Mouse (Mus musculus) left cerebral cortex, adult 2 months (tissue): ENCODE results near the gene Rufy3. TPM values are rescaled to one million over a fixed set of nuclear protein-coding genes. Genes with fewer than 3 reads are reported as not detected.

Experiments used
- DNase-seq, 2 experiments: peaks; one replicate each; pipeline ENCODE4 v3.0.0; 2021 to 2022; ENCODE audit warnings: low spot score in 2 of 2, mixed read lengths in 1 of 2; ENCODE audit errors: extremely low spot score in 1 of 2
- H3K27ac ChIP-seq: fragments of 200-600 bp; 2 replicates; pipeline ENCODE4 v1.8.1; 2022
- H3K4me3 ChIP-seq: fragments of 200-600 bp; 2 replicates; pipeline ENCODE4 v1.8.1; 2022
- CTCF ChIP-seq: fragments of 200-600 bp; IDR thresholded peaks from 2 replicates; pipeline ENCODE4 v1.8.1; 2022; ENCODE audit warnings: antibody characterized with exemption, mild to moderate bottlenecking, moderate library complexity
- intact Hi-C: fragments of 180-260 bp; cut with DNase I; formaldehyde crosslinking; loops from one replicate; pipeline ENCODE4 v1.15.1; 2025
- total RNA-seq, 2 experiments: library from RNA; stranded (reverse); gene quantifications; 2 replicates each; pipeline ENCODE4 v1.2.3; 2021

Gene Rufy3
- total RNA-seq, 2 experiments from 2014 or later, result 175 to 181 TPM

DNA sequence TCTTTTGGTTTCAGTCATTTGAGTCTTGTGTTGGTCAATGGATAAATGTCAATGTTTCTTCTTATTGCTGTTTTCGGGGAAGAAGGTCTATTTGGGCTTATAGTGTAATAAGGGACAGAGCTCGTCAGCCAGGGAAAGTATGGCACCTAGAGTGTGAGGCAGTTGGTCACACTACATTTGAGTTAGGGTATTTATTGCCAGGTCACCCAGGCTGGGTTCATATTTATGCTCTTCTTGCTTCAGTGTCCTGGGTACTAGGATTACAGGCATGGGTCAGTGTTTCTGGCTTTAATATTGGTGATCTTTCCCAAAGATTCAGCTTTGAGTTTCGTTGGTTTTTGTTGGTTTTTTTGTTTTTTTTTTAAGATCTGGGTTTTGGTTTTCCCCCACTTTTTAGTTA lies 37.9 kb downstream of the Rufy3 start:
- intact Hi-C loops, result no loop called here
- DNase-seq, result no peak
- TF ChIP-seq CTCF, result no peak
- Histone ChIP-seq H3K4me3 (no peak overlapping the region), H3K27ac (no peak overlapping the region)

DNA sequence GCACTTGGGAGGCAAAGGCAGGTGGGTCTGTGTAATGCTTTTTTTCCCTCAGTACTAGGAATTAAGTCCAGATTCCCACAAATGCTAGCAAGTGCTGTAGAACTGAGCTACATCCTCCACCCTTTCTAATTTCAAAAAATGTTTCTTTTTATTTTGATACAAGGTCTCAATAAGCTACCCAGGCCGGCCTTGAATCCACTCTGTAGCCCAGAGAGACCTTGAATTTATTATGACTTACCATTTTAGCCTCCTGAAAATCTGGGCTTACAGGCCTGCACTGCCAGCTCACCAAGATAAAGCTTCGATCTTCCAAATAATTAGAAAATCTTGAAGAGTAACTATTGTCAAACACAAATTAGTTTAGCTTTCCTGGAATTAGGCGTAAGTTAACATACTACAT lies 39.2 kb downstream of the Rufy3 start:
- no peak overlapping the region for H3K4me3 ChIP-seq
- H3K27ac ChIP-seq, result no peak overlapping the region
- no peak for TF ChIP-seq CTCF
- DNase-seq, result no peak
- intact Hi-C loops, result no loop called here

DNA sequence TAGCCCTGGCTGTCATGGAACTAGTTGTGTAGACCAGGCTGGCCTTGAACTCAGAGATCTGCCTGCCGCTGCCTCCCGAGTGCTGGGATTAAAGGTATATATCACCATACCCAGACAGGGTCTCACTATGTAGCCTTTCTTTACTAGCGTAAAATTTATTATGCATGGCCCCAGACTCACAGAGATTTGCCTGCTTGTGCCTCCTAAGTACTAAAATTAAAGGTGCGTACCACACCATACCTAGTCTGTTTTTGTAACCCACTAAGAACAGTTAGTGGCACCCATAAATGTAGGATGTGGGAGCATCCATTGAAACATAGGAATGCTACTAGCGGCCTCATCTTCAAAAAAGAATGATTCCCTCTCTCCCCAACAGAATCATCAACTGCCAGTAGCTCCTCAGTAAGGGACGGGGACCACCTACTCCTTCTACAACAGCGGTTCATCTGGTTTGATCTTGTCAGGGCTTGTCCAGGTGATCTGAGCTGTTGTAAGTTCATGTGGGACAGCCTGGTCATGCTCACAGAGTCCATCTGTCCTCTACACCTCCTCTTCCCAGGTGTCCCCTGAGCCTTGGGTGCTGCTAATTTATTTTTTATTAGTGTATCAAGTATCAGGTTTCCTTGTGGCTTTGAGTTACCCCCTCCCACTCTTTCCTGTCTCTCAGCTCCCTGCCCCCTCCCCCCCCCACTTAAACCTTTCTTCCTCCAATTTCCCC lies 40.0 kb downstream of the Rufy3 start:
- no peak overlapping the region for H3K4me3 ChIP-seq
- DNase-seq, result no peak
- TF ChIP-seq CTCF, result no peak
- H3K27ac ChIP-seq, result no peak overlapping the region
- intact Hi-C loops, result no loop called here

DNA sequence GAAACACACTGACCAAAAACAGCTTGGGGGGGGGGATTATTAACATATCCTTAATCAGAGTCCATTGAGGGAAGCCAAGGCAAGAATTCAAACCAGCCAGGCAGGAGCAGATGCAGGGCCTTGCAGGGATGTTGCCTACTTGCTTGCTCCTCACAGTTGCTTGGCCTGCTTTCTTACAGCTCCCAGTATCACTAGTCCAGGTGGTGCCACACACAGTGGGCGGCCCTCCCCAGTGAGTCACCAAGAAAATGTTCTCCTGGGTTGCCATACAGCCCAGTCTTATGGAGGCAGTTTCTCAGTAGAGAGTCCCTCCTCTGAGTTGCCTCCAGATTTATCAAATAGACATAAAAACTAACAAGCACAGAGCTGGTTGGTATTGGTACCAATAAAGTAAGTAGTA lies 49.3 kb downstream of the Rufy3 start:
- TF ChIP-seq CTCF, result no peak
- Histone ChIP-seq H3K27ac (no peak overlapping the region; the same call in 1 of the 2 replicates), H3K4me3 (no peak overlapping the region)
- DNase-seq, result peak in 1 of 2 experiments; percentile 56
- intact Hi-C loops, result no loop called here

DNA sequence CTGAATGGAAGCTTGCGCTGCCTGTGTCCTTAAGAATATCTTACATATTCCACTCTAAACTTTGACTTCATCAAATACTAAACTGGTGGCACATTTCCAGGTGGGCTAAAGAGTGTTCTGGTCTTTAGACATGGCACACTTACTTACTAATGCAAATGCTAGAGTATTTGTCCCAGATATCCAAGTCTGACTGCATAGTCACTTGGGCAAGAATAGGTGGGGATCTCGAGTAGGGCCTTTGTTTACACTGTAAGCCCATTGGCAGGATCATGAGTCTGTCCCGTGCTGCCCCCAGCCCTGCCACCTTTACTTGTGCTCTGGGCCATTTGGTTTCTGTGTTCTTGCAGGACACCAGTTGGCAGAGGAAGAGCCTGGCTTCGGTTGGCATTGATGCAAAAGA lies 52.1 kb downstream of the Rufy3 start:
- Histone ChIP-seq H3K4me3 (no peak overlapping the region), H3K27ac (no peak overlapping the region)
- TF ChIP-seq CTCF, result no peak
- intact Hi-C loops, result no loop called here
- DNase-seq, result no peak

DNA sequence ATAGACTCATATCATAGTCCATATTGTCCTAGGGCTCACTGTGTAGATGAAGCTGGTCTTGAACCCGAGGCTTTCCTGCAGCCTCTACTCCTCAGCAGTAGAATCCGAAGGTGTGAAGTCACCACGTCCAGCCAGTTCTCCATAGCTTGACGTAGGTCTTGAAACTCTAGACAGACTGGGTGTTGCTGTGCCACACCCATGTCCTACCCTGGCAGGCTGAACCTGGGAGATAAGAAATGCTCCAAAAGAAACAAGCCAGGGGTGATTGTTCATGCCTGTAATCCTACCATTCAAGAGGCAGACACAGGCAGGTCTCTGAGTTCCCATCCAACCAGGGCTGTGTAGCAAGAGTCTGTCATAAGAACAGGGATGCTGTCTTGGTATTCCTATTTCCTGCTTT lies 62.7 kb downstream of the Rufy3 start:
- intact Hi-C loops, result loop anchor here (5.0 kb wide), 1 partner anchor 40 kb away; no protein-coding TSS in a partner anchor
- Histone ChIP-seq H3K27ac (no peak overlapping the region), H3K4me3 (no peak overlapping the region)
- TF ChIP-seq CTCF, result no peak
- no peak for DNase-seq

DNA sequence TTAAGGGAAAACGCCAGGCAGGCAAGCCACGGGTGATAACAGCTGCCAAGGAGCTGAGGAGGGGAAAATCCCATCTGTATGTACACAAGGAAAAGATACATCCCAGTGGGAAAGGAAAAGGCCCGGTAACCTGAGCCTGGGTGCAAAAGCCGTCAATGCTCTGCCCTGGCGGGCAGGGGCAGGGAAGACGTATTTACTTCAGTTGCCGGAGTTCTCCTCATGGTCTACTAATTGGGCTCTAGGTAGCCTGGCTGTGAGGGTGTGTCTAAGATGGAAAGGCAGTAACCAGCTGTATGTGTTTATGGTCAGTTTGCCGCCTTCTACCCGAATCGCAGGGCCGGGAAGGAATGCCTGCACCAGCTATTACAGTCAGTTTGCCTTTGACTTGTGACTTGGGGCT lies 64.3 kb downstream of the Rufy3 start:
- intact Hi-C loops, result loop anchor here (5.0 kb wide), 1 partner anchor 38 kb away; no protein-coding TSS in a partner anchor
- no peak for TF ChIP-seq CTCF
- DNase-seq, result no peak
- Histone ChIP-seq H3K4me3 (no peak overlapping the region), H3K27ac (no peak overlapping the region)

DNA sequence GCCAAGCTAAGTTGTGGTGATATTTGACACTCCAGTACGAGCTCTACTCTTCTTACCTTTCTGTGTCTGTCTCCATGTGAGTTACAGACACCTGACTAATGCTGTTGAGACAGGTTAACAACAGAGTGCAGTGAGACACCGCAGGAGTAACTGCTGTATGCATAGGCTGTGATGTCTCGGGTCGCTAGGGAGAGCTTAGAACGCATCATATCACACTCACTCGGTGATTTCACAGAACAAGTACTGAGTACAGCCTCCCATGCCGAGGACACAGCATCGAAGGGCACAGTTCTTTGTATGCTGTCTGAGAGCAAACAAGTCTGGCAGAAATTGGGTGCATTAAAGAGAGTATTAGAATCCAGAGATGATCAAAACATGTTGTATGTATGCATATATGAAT lies 65.1 kb downstream of the Rufy3 start:
- intact Hi-C loops, result loop anchor here (5.0 kb wide), 1 partner anchor 37 kb away; no protein-coding TSS in a partner anchor
- Histone ChIP-seq H3K27ac (no peak overlapping the region), H3K4me3 (no peak overlapping the region)
- DNase-seq, result no peak
- TF ChIP-seq CTCF, result no peak

DNA sequence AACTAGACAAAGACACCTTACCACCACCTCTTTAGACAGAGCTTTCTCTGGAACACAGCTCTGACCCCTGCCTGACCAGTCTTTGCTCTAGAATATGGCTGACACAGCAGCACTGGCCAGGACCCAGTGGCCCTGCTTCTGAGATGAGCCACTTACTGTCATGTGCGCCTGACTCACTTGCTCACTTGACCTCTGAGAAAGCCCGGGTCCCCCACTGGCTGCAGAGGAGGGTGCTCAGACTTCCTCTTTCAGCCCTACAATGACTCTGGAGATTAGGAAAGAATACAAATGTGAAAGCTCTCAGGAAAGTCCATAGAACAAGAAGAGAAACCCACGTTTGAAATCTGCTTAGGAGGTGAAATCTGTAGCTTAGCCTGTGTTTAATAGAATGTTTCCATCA lies 66.0 kb downstream of the Rufy3 start:
- intact Hi-C loops, result no loop called here
- Histone ChIP-seq H3K27ac (no peak overlapping the region), H3K4me3 (no peak overlapping the region)
- DNase-seq, result no peak
- no peak for TF ChIP-seq CTCF

DNA sequence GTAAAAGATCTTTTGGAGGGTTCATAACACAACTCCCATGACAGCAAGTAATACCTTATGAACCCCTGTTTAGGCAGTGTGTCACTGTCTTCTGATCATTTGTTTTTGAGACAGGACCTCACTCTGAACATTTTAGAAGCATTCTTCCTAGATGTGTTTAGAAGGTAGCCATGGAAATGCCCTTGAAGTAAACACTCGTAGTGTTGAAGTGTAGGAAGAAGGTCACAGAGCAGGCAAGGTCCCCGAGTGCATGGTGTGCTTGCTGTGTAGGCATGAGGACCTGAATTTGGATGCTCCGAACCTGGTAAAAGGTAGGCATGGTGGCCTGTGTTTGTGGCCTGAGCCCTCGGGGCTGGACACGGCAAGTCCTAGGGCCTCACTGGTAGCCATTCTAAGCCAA lies 66.7 kb downstream of the Rufy3 start:
- Histone ChIP-seq H3K27ac (no peak overlapping the region), H3K4me3 (no peak overlapping the region)
- intact Hi-C loops, result no loop called here
- TF ChIP-seq CTCF, result no peak
- no peak for DNase-seq

DNA sequence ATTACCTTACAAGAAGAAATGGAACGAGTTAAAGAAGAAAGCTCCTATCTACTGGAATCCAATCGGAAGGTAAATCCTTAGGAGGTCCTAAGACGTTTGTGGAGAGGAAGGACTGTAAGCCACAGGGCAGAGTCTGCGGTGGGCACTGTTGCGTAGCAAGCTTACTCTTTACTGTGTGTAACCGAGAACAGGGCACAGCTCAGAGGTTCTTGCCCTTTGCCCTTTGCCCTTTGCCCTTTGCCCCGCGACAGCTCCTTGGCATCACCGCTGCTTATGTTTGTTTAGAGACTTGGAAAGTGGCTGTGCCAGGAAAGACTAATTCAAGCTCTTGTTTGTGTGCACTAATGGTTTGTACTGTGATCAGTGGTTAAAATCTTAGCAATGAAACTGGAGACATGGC lies 67.6 kb downstream of the Rufy3 start:
- no peak for TF ChIP-seq CTCF
- no peak overlapping the region for H3K4me3 ChIP-seq
- no peak for DNase-seq
- H3K27ac ChIP-seq, result no peak overlapping the region
- intact Hi-C loops, result no loop called here

DNA sequence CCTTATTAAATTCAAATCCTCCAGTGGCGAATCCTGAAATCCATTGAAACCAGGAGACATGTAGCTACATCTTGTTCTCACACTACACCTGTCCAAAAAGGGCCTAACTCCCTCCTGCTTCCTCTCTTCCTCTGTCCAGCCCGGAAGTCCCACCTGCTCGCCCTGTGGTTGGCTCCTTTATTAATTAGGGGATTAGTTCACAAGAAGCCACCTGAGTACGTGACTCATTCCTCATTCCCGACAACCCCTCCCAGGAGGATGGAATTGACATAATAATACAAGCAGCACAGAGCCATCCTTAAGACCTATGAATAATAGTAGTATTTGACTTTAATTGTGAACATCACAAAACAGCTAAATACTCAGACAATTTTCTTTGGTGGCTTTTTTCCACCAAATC lies 69.2 kb downstream of the Rufy3 start:
- Histone ChIP-seq H3K27ac (no peak overlapping the region), H3K4me3 (no peak overlapping the region)
- no peak for DNase-seq
- intact Hi-C loops, result no loop called here
- TF ChIP-seq CTCF, result no peak

DNA sequence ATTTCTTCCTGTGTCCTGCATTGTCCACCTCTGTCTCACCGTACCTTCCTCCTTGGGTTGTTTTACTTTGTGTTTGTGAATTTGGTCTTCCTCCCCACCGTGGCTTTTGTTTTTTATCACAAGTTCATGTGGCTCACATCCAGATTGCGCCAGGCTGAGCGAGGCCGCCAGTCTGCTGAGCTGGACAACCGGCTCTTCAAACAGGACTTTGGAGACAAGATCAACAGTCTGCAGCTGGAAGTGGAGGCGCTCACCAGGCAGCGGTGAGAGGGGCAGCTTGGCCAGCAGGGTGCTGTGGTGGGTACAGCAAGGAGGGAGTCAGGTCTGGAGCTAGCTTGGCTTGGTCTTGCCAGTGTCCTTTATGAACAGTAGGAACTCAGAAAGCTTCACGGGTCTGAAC lies 77.9 kb downstream of the Rufy3 start:
- intact Hi-C loops, result no loop called here
- H3K4me3 ChIP-seq, result no peak overlapping the region
- no peak for TF ChIP-seq CTCF
- no peak for DNase-seq
- H3K27ac ChIP-seq, result no peak overlapping the region
